Mouse (Mus musculus) liver, embryonic 14.5 days (tissue): ENCODE data around the gene Mtf1.

ENCODE experiments used
- CTCF ChIP-seq: IDR thresholded peaks from 2 replicates; pipeline ENCODE4 v1.5.1; 2016; ENCODE audit warnings: antibody characterized with exemption, low read depth, control low read depth
- EP300 ChIP-seq: IDR thresholded peaks from 2 replicates; pipeline ENCODE4 v1.6.1; 2016; ENCODE audit warnings: antibody characterized with exemption, low read depth

- TF ChIP-seq CTCF (0 out of 2 replicates have a peak, but pooled peaks have one; percentile 27), EP300 (no peak)
Observed at GRCm38 (mm10) chr4:124850261-124850913, 48.5 kb downstream of the Mtf1 start, which contains the start of gene Yrdc.
